Mouse (Mus musculus) thymus, adult 2 months (tissue): ENCODE data around the gene Faxc.

ENCODE experiments used
- CTCF ChIP-seq: fragments of 200-500 bp; IDR thresholded peaks from 2 replicates; pipeline ENCODE4 v1.5.1; 2012; ENCODE audit warnings: mild to moderate bottlenecking, control low read depth, low read length, moderate library complexity, borderline replicate concordance; ENCODE audit not compliant: control insufficient read depth, poor library complexity, insufficient read depth; ENCODE audit errors: extremely low read depth
- POLR2A ChIP-seq: fragments of 200-500 bp; IDR thresholded peaks from 2 replicates; pipeline ENCODE4 v1.6.1; 2012; ENCODE audit warnings: mild to moderate bottlenecking, low read length, control low read depth, moderate library complexity; ENCODE audit not compliant: control insufficient read depth, poor library complexity, insufficient read depth; ENCODE audit errors: extremely low read depth

DNA sequence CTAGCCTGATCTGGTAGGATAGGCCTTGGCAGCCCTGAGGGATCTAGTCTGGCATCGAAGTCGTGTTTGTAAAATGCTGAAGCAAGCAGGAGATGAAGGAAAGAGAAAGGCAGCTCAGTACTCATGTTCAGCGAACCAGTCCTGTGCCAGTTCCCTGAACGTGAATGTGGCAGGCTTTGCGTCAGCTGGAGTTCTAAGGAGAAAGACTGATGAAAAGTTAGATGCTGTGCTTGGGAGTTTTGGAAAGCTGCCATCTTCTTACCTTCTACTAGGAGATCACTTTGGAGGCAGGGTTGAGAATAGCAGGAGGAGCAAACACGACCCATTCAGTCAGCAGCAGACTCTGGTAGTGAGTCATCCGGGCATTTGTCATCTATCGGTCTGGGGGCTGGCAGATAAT is 45.3 kb upstream of the Faxc start:
- TF ChIP-seq POLR2A (no peak), CTCF (no peak)
